Mouse (Mus musculus) cerebellum, adult 2 months (tissue): ENCODE measurements around the gene Tmem94.

Experiments
- CTCF ChIP-seq: fragments of 200-500 bp; IDR thresholded peaks from 2 replicates; pipeline ENCODE4 v1.5.1; 2011; ENCODE audit warnings: low read depth, mild to moderate bottlenecking, control low read depth, low read length, moderate library complexity, borderline replicate concordance; ENCODE audit not compliant: insufficient read depth
- POLR2A ChIP-seq: fragments of 200-500 bp; IDR thresholded peaks from 2 replicates; pipeline ENCODE4 v1.6.1; 2011; ENCODE audit warnings: low read length, control low read depth, borderline replicate concordance; ENCODE audit not compliant: insufficient read depth

GRCm38 (mm10) chr11:115777487-115778335 lies 12.5 kb downstream of the Tmem94 start:
- TF ChIP-seq CTCF: no peak
- TF ChIP-seq POLR2A: no peak
